Mouse (Mus musculus) C2C12 (cell line): ENCODE data around the gene Jup.

Experiments
- CEBPB ChIP-seq: IDR thresholded peaks from one replicate; pipeline ENCODE4 v1.6.1; 2011; ENCODE audit warnings: low read depth, mild to moderate bottlenecking, control low read depth, moderate library complexity
- CTCF ChIP-seq: IDR thresholded peaks from one replicate; pipeline ENCODE4 v1.5.1; 2011; ENCODE audit not compliant: control insufficient read depth, insufficient read depth, insufficient read length
- FOSL1 ChIP-seq: IDR thresholded peaks from one replicate; pipeline ENCODE4 v1.8.0; 2011; ENCODE audit warnings: mild to moderate bottlenecking, low read length; ENCODE audit not compliant: poor library complexity, insufficient read depth, severe bottlenecking
- MAX ChIP-seq: IDR thresholded peaks from one replicate; pipeline ENCODE4 v1.6.1; 2011; ENCODE audit warnings: mild to moderate bottlenecking, control low read depth
- MYOD1 ChIP-seq: IDR thresholded peaks from one replicate; pipeline ENCODE4 v1.6.1; 2011; ENCODE audit warnings: low read depth; ENCODE audit not compliant: control insufficient read depth, insufficient read length
- MYOG ChIP-seq: IDR thresholded peaks from one replicate; pipeline ENCODE4 v1.6.1; 2011; ENCODE audit not compliant: control insufficient read depth, insufficient read length; ENCODE audit errors: extremely low read depth
- USF1 ChIP-seq: IDR thresholded peaks from one replicate; pipeline ENCODE4 v1.6.1; 2011; ENCODE audit warnings: low read depth, mild to moderate bottlenecking, control low read depth, moderate library complexity

GRCm38 (mm10) chr11:100435678-100436246 lies 38.2 kb upstream of the Jup start:
- no peak for TF ChIP-seq CTCF
- TF ChIP-seq CEBPB: no peak
- no peak for TF ChIP-seq USF1
- no peak for TF ChIP-seq MYOD1
- no peak for TF ChIP-seq MAX
- TF ChIP-seq FOSL1: no peak
- TF ChIP-seq MYOG: no peak
